Mouse (Mus musculus): ENCODE measurements around the gene Aldh2. TPM values are rescaled to one million over a fixed set of nuclear protein-coding genes. Genes with fewer than 3 reads are reported as not detected.
"Not testable (repeated sequence)": the region's sequence is repeated elsewhere in the genome, so short reads cannot be mapped to it uniquely, and the experiment has no call there.

Aldh2 gene
- total RNA-seq (2021): 100 to 1,000 TPM; 112 to 171 TPM
- long read RNA-seq, experiment 1, transcript Aldh2-201 (13 exons, 3,867 nt): major isoform, 5 of 23 reads
- long read RNA-seq, experiment 1, partial matches to known transcripts: 1 of 23 reads
- long read RNA-seq, experiment 1, other reads (novel, unspliced or antisense): 16 of 23 reads
- long read RNA-seq, experiment 2, transcript Aldh2-201 (13 exons, 3,867 nt): major isoform, 18 of 57 reads
- long read RNA-seq, experiment 2, partial matches to known transcripts: 5 of 57 reads
- long read RNA-seq, experiment 2, other reads (novel, unspliced or antisense): 32 of 57 reads

DNA sequence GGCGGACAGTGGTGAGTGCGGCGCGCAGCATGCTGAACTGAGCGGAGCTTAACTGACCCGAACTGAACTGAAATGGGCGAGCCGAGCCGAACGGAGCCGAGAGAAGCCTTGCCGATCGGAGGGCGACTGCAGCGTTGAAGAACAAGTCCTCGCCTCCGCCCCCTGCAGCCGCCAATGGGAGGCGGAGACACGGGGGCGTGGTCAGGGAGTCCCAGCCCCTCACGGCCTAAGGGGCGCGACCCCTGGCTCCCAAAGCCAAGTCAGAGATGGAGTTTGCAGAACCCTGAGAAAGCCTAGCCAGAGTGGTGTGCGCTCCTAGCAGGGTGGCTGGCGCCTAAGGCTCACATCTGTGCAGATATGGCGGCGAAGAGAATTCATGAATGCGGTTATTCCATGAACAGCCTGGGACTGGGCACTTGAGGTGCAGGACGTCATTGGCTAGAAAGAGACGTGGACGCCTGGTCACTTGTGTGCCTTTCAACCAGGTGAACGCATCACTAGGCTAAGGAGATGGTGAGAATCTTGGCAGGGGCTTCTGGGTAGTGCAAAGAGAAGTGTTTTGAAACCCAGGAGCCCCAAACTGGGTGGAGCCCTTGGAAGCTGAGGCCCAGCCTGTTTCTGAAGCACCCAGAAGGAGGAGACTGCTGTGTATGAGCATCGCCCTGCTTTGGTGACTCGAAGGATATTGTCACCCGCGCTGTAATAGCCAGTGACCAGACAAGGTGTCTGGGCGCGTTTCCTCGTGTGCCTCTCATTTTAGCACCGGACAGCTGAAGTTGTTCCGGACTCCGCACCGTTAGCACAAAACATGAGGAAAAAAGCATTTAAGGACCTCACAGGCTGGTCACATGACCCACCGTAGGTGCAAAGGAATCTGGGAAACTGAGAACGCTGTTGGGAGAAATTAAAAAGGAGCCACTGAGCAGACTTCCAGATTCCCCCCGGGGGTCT is at the start of gene Aldh2:
TSS of gene Aldh2 (minus strand) at position 374 of the 951 bp plus-strand sequence.
- DNase-seq: peak; percentile 86 to 88
- intact Hi-C loops (cut with DNase I): no loop called here

DNA sequence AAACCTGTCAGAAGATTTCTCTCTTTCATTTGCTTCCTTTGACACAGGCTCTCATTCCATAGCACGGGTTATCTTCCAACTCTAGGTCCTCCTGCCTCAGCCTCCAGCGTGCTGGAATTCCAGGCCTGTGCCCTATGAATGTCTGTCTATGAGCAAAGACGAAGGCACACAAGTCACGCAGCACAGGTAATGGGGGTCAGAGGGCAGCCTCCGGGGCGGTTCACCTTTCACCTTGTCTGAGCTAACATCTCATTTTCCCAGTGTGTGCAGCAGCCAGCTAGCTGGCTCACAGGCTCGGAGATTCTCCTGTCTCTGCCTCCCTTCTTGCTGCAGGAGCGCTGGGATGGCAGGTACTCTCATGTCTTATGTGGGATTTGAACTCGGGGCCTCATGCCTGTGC is 46.0 kb upstream of the Aldh2 start:
- intact Hi-C loops (cut with DNase I): no loop called here
- no peak for DNase-seq

DNA sequence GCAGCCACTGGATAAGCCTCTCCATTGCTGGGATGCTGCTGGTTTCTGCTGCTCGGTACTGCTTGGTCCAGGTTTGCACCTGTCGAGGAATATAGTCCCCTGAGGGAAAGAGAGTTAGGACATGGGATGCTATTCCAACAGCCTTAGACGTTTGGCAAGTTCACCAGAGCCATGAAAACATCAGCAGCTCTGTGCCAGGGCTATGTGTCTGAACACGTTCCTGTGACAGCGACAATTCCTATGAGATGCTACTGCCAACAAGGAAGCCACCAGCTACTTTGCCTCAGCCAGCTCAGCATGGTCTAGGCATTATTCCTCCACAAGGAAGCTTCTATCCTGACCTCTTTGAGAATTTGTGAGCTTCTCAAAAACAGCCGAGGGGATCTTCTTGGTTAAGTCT is 43.7 kb upstream of the Aldh2 start:
- intact Hi-C loops (cut with DNase I): no loop called here
- DNase-seq: no peak

GRCm38 (mm10) chr5:121634668-121635067 is 41.0 kb upstream of the Aldh2 start:
- no peak for DNase-seq
- intact Hi-C loops (cut with DNase I): no loop called here

DNA sequence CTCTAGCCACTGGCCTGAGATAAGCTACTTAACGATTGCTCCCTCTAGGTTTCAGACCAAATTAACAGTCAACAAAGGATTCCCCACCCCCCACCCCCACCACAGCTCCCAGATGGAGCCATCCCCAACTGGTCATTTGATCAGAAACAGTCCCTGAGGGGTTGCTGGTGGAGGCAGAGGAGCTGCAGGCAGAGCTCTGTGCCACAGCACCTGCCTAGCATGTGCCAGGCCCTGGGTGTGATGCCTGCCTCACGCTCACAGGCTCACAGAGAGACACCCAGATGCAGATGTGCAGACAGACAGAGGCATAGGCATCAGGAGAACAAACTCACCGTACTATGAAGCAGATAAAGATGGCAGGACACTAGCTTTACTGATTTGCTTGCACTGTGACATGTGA is 39.2 kb upstream of the Aldh2 start:
- intact Hi-C loops (cut with DNase I): no loop called here

DNA sequence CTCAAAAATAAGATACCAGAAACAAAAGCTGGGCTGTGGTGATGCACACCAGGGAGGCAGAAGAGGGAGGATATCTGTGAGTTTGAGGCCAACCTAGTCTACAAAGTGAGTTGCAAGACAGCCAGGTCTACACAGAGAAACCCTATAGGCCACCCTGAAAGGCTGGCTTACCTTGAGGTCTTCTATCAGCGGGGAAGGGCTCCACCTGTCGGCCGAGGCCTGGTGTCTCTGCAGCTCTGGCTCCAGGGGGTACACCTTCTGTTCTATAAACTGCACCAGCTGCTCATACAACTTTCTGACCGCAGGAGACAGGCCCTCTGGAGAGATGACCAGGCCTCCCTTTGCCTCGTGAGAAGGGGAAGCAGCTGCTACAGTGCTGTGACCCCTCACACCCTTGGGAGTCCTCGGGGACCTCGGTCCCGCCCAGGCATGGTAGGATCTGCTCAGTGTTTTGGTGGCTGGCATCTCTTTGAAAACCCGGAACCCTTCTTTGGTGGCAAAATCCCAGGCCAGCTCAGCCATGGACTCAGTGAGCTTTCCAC is 37.6 kb upstream of the Aldh2 start:
- DNase-seq; intact Hi-C loops (cut with DNase I): not testable (repeated sequence)

More for the DNA sequence above, 39.2 kb upstream of the Aldh2 start:
- no peak for DNase-seq

DNA sequence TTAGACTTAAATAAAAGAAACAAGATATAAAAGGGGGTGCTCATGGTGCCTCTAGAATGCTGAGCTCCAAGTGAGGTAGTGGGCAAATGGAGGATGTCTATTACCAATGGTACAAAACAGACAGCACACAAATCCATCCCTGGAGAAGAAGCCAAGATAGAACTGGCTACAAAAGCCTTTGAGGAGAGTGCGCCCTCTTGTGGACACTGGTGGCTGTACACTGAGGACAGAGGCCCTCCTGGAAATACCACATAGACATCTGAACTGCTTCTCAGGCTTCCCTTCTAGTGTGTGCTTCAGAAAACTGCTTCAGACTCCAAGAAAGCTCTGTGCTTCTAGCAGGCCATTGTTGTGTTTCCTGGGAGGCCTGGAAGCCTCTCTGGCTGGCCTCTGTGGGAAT is 34.2 kb upstream of the Aldh2 start:
- intact Hi-C loops (cut with DNase I): no loop called here
- peak; percentile 68 to 70 for DNase-seq

DNA sequence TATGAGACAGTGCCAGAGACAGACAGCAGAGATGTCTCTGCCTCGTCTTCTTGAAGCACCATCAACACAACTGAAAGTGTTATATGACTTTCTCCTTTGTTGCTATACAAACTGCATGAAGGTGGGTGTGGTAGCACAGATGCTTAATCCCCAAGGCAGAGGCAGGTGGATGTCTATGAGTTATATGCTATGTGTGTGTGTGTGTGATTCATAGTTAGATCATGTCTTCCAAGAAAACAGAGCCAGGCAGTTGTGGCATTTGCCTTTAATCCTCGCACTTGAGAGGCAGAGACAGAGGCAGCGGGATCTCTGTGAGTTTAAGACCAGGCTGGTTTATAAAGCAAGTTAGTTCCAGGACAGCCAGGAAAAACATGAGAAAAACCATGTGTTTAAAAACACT is 29.6 kb upstream of the Aldh2 start:
- DNase-seq: no peak
- intact Hi-C loops (cut with DNase I): no loop called here

DNA sequence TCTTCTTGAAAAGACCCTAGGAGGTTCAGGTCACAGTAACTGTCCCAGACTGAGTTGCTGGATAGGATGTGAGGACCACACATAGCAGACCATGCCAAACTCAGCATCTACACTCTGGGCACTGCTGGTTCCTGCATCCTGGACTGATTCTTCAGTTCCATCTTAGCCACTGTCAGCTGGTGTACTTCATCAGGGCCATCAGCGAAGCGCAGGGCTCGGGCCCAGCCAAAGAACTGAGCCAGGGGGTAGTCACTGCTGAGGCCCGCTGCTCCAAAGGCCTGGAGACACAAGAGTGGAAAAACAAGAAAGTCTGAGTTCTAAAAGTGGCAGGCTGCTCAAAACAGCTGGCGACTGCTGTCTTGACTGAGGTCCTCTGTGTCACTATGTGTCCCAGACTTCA is 27.5 kb upstream of the Aldh2 start:
- intact Hi-C loops (cut with DNase I): loop anchor here (2.0 kb wide), 1 partner anchor 56 kb away; no protein-coding TSS in a partner anchor
- DNase-seq: no peak

- intact Hi-C loops (cut with DNase I): no loop called here
- DNase-seq: peak; percentile 79 to 84
These were observed 25.2 kb upstream of the Aldh2 start, which contains the start of gene Acad12 for GRCm38 (mm10) chr5:121618592-121619513. Gene Acad12, minus strand, starts transcription at chr5:121618938.

DNA sequence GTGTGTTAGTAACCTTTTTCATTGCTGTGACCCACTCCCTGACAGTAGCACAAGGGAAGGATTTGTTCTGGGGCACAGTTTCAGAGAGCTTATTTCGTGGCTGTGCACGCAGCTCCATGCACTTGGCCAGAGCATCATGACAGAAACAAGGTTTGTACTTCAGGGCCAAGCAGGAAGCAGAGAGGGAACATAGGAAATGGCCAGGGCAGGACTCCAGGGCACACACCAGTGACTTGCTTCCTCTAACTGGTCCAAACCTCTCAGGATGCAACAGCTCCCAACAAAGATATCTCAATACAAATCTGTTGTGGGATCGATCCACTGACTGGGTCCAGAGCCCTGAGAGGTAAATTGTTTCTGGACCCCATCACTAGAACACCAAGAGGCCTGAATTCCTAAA is 21.3 kb upstream of the Aldh2 start:
- DNase-seq; intact Hi-C loops (cut with DNase I): not testable (repeated sequence)

GRCm38 (mm10) chr5:121612036-121612435 is 18.4 kb upstream of the Aldh2 start:
- intact Hi-C loops (cut with DNase I): no loop called here

GRCm38 (mm10) chr5:121609556-121610135 is 16.0 kb upstream of the Aldh2 start:
- intact Hi-C loops (cut with DNase I); DNase-seq: not testable (repeated sequence)

More at GRCm38 (mm10) chr5:121612036-121612435, 18.4 kb upstream of the Aldh2 start:
- DNase-seq: no peak

DNA sequence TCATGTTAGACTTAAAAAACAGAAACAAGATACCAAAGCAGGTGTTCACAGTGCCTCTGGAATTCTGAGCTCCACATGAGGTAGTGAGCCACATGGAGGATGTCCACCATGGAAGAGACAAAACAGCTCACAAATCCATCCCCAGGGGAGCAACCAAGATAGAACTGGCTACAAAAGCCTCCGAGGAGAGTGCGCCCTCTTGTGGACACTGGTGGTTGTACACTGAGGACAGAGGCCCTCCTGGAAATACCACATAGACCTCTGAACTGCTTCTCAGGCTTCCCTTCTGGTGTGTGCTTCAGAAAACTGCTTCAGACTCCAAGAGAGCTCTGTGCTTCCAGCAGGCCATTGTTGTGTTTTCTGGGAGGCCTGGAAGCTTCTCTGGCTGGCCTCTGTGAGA is 12.5 kb upstream of the Aldh2 start:
- peak; percentile 76 to 79 for DNase-seq
- intact Hi-C loops (cut with DNase I): no loop called here

DNA sequence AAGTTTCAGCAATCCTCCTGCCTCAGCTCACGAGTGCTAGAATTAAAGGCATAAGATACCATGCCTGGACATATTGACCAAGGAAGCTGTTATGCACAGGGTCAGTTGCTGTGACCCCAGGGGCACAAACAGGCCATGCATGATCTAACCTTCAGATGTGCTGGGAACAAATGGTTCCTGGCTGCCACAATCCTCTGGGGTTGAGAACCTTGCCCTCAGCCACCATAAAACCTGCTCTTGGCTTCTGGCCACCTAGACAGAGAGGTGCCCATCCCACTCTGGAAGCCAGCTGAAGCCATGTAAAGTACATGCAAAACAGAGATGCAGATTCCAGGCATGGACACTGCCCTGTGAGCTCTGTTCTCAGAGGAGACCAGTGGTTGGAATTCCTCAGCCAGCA is 10.2 kb upstream of the Aldh2 start:
- intact Hi-C loops (cut with DNase I): loop anchor here (2.0 kb wide), 2 partner anchors 41 to 57 kb away; no protein-coding TSS in a partner anchor
- not testable (repeated sequence) for DNase-seq

DNA sequence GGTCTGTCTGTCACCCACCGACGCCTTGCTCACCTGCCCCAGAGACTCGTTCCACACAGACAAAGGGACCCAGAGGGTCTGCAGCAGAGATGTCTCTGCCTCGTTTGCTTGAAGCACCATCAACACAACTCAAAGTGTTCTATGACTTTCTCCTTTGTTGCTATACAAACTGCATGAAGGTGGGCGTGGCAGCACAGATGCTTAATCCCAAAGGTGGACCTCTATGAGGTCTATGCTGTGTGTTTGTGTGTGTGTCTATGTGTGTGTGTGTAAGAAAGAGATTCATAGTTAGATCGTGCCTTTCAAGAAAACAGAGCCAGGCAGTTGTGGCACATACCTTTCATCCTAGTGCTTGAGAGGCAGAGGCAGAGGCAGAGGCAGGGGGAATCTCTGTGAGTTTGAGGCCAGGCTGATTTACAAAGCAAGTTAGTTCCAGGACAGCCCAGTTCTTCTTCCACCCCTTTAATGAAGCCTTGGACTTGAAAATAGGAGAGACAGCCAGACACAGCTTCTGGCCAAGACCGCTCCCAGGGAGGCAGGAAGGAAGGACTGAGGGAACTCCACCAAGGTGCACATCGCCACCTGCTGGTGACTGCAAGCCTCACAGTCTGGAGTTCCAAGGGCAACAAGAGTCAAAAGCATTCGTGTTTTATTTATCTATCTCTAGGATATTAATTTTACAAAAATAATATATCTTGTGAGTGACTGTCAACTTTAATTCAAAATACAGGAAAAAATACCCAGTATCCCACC is 8.1 kb upstream of the Aldh2 start:
- intact Hi-C loops (cut with DNase I): loop anchor here (2.0 kb wide), 1 partner anchor 39 kb away; no protein-coding TSS in a partner anchor

GRCm38 (mm10) chr5:121598871-121599610 is 5.4 kb upstream of the Aldh2 start:
- intact Hi-C loops (cut with DNase I): no loop called here

More for the DNA sequence above, 8.1 kb upstream of the Aldh2 start:
- peak; percentile 91 to 92 for DNase-seq

GRCm38 (mm10) chr5:121597991-121598537 is 4.4 kb upstream of the Aldh2 start:
- intact Hi-C loops (cut with DNase I): loop anchor here (2.0 kb wide), 1 partner anchor 31 kb away; no protein-coding TSS in a partner anchor
- DNase-seq: no peak

More at GRCm38 (mm10) chr5:121598871-121599610, 5.4 kb upstream of the Aldh2 start:
- DNase-seq: no peak

All from gastrocnemius, postnatal 36 days (tissue).